In the genomic region with DNA sequence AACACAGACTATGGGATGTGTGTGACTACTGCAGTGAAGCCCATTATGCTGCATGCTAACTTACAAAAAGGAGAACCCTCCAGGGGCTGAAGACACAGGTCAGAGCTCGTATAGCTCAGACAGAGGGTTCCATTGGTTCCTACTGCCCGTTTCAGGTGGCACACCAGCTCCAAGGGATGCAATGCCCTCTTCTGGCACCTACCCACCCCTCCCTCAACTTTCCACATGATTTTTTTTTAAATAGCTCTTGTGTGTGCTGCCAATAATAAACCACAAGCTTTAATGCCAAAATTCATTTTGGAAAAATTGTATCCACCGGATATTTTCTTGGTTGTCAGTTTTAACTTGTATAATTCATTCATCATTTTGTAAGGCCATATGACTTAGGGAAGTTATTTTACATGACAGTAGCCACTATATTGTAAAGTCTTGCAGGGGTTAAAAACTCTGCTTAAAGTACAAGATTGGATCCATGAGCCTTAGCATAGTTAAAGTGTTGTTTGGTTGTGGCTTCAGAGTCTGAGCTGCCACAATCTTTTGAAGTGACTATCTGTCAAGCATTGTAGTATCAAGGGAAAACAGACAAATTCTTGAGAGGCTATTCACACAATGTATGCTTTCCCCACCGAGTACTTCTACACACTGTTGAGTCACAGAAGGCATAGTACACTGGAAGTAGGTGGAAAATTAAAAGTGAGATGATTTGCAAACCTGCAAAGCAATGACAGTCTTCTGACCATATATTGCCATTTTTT, we compare ENCODE assay signal across 23 mouse cellular contexts.
"Had no signal": no experiment of that assay in that cellular context is flagged by ENCODE, and none has a peak within 500 bp of the region (broad histone marks: within the 10 kb centered on the region; RNA-seq: fewer than 3 reads in every experiment).

No protein-coding gene starts in this region.

- DNase-seq: gastrocnemius, postnatal 10 days; gastrocnemius, postnatal 25 days; heart, adult 18-20 months; heart, postnatal 10 days; heart, postnatal 4 days; kidney, adult 18-20 months; kidney, adult 8-10 months; kidney, postnatal 10 days; kidney, postnatal 25 days; kidney, postnatal 4 days; liver; liver, embryonic 13.5 days had no signal

- H3K4me1 ChIP-seq: heart, embryonic 10.5 days; heart, embryonic 12.5 days; hindbrain, embryonic 10.5 days; hindbrain, embryonic 12.5 days; intestine, embryonic 15.5 days; limb, embryonic 10.5 days; limb, embryonic 12.5 days; liver, embryonic 13.5 days; liver, embryonic 15.5 days had no signal

- H3K4me3 ChIP-seq: heart, embryonic 10.5 days; heart, embryonic 12.5 days; hindbrain, embryonic 10.5 days; hindbrain, embryonic 12.5 days; intestine, embryonic 15.5 days; layer of hippocampus, adult 2 months; left cerebral cortex, adult 2 months; limb, embryonic 10.5 days; limb, embryonic 12.5 days; liver, embryonic 13.5 days; liver, embryonic 15.5 days had no signal

- H3K27ac ChIP-seq: heart, embryonic 10.5 days; hindbrain, embryonic 10.5 days; hindbrain, embryonic 12.5 days; hindbrain, embryonic 14.5 days; intestine, embryonic 15.5 days; layer of hippocampus, adult 2 months; left cerebral cortex, adult 2 months; limb, embryonic 10.5 days; limb, embryonic 12.5 days; liver, embryonic 13.5 days; liver, embryonic 15.5 days had no signal
